ENCODE assay signal across 19 mouse cellular contexts in the genomic region with DNA sequence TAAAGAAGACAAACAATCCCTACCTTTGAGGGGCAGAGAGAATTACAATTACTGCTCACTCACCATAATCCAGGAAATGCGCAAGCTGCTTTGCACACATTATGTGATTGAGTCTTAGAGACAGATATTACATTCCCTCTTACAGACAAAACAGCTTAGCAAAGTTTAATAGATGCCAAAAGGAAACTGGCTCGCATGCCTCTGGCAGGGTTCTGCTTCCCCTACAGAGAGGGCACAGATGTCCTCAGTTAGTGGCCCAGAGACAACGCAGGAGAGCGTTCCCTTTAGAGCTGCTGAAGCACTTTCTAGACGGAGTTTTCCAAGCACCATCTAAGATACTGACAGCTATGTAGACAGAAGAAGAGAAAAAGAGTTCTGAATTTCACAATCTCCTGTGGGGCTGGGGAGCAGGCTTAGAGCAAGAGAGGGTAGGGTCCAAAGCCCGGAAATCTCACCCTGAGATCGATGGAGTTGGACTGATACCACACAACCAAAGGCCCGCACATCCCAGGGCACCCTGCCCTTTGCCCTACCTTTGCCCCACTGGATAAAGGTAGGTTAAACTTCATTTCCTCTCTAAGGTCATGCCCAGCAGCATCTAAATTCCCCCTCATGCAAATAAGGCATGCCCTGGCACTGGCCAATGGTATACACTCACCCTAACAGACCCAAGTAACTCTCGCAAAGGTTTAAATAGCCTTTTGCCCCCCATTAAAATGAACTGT. TPM values are rescaled to one million over a fixed set of nuclear protein-coding genes. Genes with fewer than 3 reads are reported as not detected.
A peak's percentile ranks its signal among the peaks of the same experiment; 100 is the strongest.
DNase-seq lines count a peak whose midpoint lies in the region; ATAC-seq and TF ChIP-seq lines count a peak whose summit lies in the region.
"Had no signal": no experiment of that assay in that cellular context is flagged by ENCODE, and none has a peak within 500 bp of the region (broad histone marks: within the 10 kb centered on the region; RNA-seq: fewer than 3 reads in every experiment).

No protein-coding gene starts in this region.

- H3K9ac ChIP-seq in intestine, postnatal 0 days (ENCODE audit: low read depth, low read length), result no peak overlapping the region
- H3K9ac ChIP-seq: lung, embryonic 14.5 days; neural tube, embryonic 12.5 days had no signal

- no peak overlapping the region for H3K4me3 ChIP-seq in intestine, postnatal 0 days (ENCODE audit: low read depth, low read length)
- H3K4me3 ChIP-seq in layer of hippocampus, adult 2 months, result no peak overlapping the region
- H3K4me3 ChIP-seq: heart, embryonic 10.5 days; neural tube, embryonic 12.5 days had no signal

- no peaks in the 10 kb centered on the region for H3K9me3 ChIP-seq in intestine, postnatal 0 days (ENCODE audit: control insufficient read depth)
- H3K9me3 ChIP-seq: heart, embryonic 10.5 days; neural tube, embryonic 12.5 days had no signal

- peaks cover 13% of the 10 kb centered on the region; the same call in 1 of the 2 replicates for H3K36me3 ChIP-seq in intestine, postnatal 0 days (ENCODE audit: control insufficient read depth, insufficient read depth)
- H3K36me3 ChIP-seq: neural tube, embryonic 12.5 days had no signal

- no peaks in the 10 kb centered on the region for H3K4me1 ChIP-seq in intestine, postnatal 0 days (replicated peaks; ENCODE audit: control insufficient read depth, insufficient read depth, low read length)
- H3K4me1 ChIP-seq: neural tube, embryonic 12.5 days had no signal

- no peak for DNase-seq in cerebellum, postnatal 4 days (ENCODE audit: low spot score in 2 of 2)
- peak; percentile 59 for DNase-seq in brain, adult 2 months (ENCODE audit: low read depth, low spot score)
- DNase-seq in cerebellum, postnatal 10 days, result peak; percentile 18 to 38
- DNase-seq in layer of hippocampus, adult 9-11 months, result no peak
- no peak for DNase-seq in layer of hippocampus, adult 2 months (ENCODE audit: low spot score in 2 of 2)
- DNase-seq in gastrocnemius, postnatal 4 days (ENCODE audit: low spot score in 2 of 2), result no peak
- DNase-seq: adrenal gland, postnatal 36 days; gastrocnemius, postnatal 14 days; lung, embryonic 14.5 days; right cerebral cortex, postnatal 25 days had no signal

- peak; percentile 45; the same call in 1 of the 2 replicates for ATAC-seq in cerebellum, adult (ENCODE audit: insufficient number of reproducible peaks, low FRiP score, low TSS enrichment)
- ATAC-seq in intestine, postnatal 0 days, result 0 out of 2 replicates have a peak, but pooled peaks have one; percentile 19
- ATAC-seq: hindbrain, embryonic 16.5 days had no signal

- WGBS in intestine, postnatal 0 days, result 82% methylated on average over 9 of the region's 9 CpGs

- H3K27ac ChIP-seq in intestine, postnatal 0 days (ENCODE audit: low read depth, low read length), result no peak overlapping the region
- no peak overlapping the region for H3K27ac ChIP-seq in layer of hippocampus, adult 2 months
- H3K27ac ChIP-seq: heart, embryonic 10.5 days; neural tube, embryonic 12.5 days had no signal

- no peak overlapping the region for H3K4me2 ChIP-seq in intestine, postnatal 0 days (replicated peaks; ENCODE audit: low read depth)
- H3K4me2 ChIP-seq: lung, embryonic 14.5 days; neural tube, embryonic 12.5 days had no signal

- TF ChIP-seq CTCF in intestine, postnatal 0 days (IDR thresholded peaks at IDR 0.05; ENCODE audit: low read depth), result no peak
- no peak for TF ChIP-seq CTCF in layer of hippocampus, adult 2 months (conservative IDR thresholded peaks at IDR 0.05)

- no peaks in the 10 kb centered on the region for H3K27me3 ChIP-seq in intestine, postnatal 0 days (replicated peaks; ENCODE audit: control insufficient read depth, insufficient read depth, low read length)
- H3K27me3 ChIP-seq: CH12.LX; neural tube, embryonic 12.5 days had no signal

RNA-seq across cellular contexts. Expression of a gene that starts 52.4 kb away (rescaled TPM):
- polyA plus RNA-seq in intestine, postnatal 0 days (2015; fragmentation: Nextera tagmentation; extraction: Ambion mirVana), result 15.3 and 15.9 TPM in 2 replicates
- total RNA-seq in layer of hippocampus, adult 2 months (2021), result 10 to 100 TPM; 58.0 to 63.2 TPM
- total RNA-seq in gastrocnemius, postnatal 4 days (2021), result 10 to 100 TPM; 56.8 to 61.6 TPM

RNA-seq across cellular contexts. Expression of a gene that starts 55.4 kb away (rescaled TPM):
- polyA plus RNA-seq in intestine, postnatal 0 days (2015; fragmentation: Nextera tagmentation; extraction: Ambion mirVana), result 59.8 and 68.3 TPM in 2 replicates
- not detected for total RNA-seq in layer of hippocampus, adult 2 months (2021)
- total RNA-seq in gastrocnemius, postnatal 4 days (2021), result not detected
- total RNA-seq: adrenal gland, postnatal 36 days; CH12.LX; gastrocnemius, postnatal 14 days; heart, postnatal 25 days; layer of hippocampus, adult 18-20 months; megakaryocyte progenitor cell, adult 5-6 weeks had no signal

Comparison
In these comparisons a context has a peak if more than half of its experiments do, and no peak if none do; other contexts are left out.
1. DNase-seq: peak in brain, adult 2 months (single experiment) and cerebellum, postnatal 10 days (2 of 2); none in cerebellum, postnatal 4 days (0 of 2), layer of hippocampus, adult 9-11 months (single experiment), layer of hippocampus, adult 2 months (0 of 2) and gastrocnemius, postnatal 4 days (0 of 2).